Mouse (Mus musculus) liver, postnatal 0 days (tissue): Measurements from ENCODE around the gene Esx1. TPM values are rescaled to one million over a fixed set of nuclear protein-coding genes. Genes with fewer than 3 reads are reported as not detected.
A peak's percentile ranks its signal among the peaks of the same experiment; 100 is the strongest.

Experiments
- ATAC-seq: fragments of 200-750 bp; cut with Nextera tagmentation; 2 replicates; pipeline ENCODE4 v1.8.0; 2017; ENCODE audit warnings: mild to moderate bottlenecking, moderate library complexity
- DNase-seq: peaks from one replicate; pipeline ENCODE4 v3.0.0-alpha.2; 2016
- H3K27ac ChIP-seq: fragments of 300-500 bp; sonication (generic); 2 replicates; pipeline ENCODE4 v1.5.1; 2014; ENCODE audit warnings: antibody characterized with exemption, moderate library complexity, mild to moderate bottlenecking, low read depth
- H3K27me3 ChIP-seq: fragments of 300-500 bp; sonication (generic); 2 replicates; pipeline ENCODE4 v1.6.1; 2014; ENCODE audit warnings: low read length, control low read depth, mixed read lengths; ENCODE audit not compliant: insufficient read depth
- H3K36me3 ChIP-seq: fragments of 300-500 bp; sonication (generic); replicated peaks from 2 replicates; pipeline ENCODE4 v1.6.1; 2014; ENCODE audit warnings: mild to moderate bottlenecking, control low read depth, low read length, moderate library complexity, mixed read lengths; ENCODE audit not compliant: insufficient read depth
- H3K4me1 ChIP-seq: fragments of 300-500 bp; sonication (generic); 2 replicates; pipeline ENCODE4 v1.6.1; 2014; ENCODE audit warnings: antibody characterized with exemption, mild to moderate bottlenecking, control low read depth; ENCODE audit not compliant: insufficient read depth
- H3K4me2 ChIP-seq: fragments of 300-500 bp; sonication (generic); 2 replicates; pipeline ENCODE4 v1.6.1; 2014; ENCODE audit warnings: low read depth, mild to moderate bottlenecking, low read length, moderate library complexity, mixed read lengths
- H3K4me3 ChIP-seq: fragments of 300-500 bp; sonication (generic); 2 replicates; pipeline ENCODE4 v1.5.1; 2014; ENCODE audit warnings: low read depth, low read length
- H3K9ac ChIP-seq: fragments of 300-500 bp; sonication (generic); replicated peaks from 2 replicates; pipeline ENCODE4 v1.6.1; 2014; ENCODE audit warnings: mild to moderate bottlenecking, moderate library complexity
- H3K9me3 ChIP-seq: fragments of 300-500 bp; sonication (generic); 2 replicates; pipeline ENCODE4 v1.6.1; 2016; ENCODE audit warnings: mild to moderate bottlenecking, control low read depth, low read length, mixed read lengths
- CTCF ChIP-seq: sonication (generic); IDR thresholded peaks from 2 replicates; pipeline ENCODE4 v1.5.1; 2016; ENCODE audit warnings: antibody characterized with exemption, low read depth
- EP300 ChIP-seq: IDR thresholded peaks from 2 replicates; pipeline ENCODE4 v1.6.1; 2016; ENCODE audit warnings: antibody characterized with exemption, low read depth, mild to moderate bottlenecking
- WGBS: fragments of 180-500 bp; shearing (Covaris S2); extraction: QIAGEN DNeasy Blood & Tissue Kit; methylation state at CpG from one replicate; pipeline ENCODE4 v1.1.7; 2014; ENCODE audit not compliant: insufficient replicate concordance; 5-methylcytosine and 5-hydroxymethylcytosine counted together
- polyA plus RNA-seq: library from polyadenylated mRNA; unstranded; fragments of >200 nt; fragmentation: Nextera tagmentation; extraction: Ambion mirVana; gene quantifications from 2 replicates; pipeline ENCODE4 v1.2.1, GENCODE M21; 2015

Gene Esx1
- polyA plus RNA-seq, 1 experiment from 2014 or later, result not detected

DNA sequence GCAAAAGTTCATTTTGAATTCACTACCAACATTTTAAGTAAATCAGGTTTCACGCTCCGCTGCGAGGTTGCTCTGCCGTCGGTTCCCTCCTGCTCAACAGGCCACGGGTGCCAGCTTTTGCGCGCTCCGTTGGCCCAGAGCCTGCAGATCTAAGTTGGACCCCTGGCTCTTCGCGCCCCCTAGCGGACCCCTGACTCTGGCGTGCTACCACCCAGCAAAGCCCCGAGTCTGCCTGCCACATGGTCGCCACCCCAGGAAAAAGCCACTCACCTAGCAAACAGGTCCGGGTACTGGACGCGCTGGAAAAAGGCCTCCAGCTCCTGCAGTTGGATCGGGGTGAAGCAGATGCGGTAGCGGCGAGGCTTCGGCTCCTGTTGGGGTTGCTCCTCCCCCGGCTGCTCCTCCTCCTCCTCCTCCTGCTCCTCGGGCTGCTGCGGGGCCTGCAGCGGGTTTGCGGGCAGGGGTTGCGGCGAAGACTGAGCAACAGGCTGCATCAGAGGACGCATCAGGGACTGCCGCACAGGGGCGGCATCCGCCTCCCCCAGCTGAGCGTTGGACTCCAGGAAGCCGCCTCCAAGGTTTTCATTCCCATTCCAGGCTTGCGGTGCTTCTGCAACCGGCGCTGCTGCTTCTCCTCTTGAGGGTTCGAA, 3.7 kb downstream of the Esx1 start:
- Histone ChIP-seq H3K4me2 (no peak overlapping the region), H3K27me3 (peaks cover 55% of the 10 kb centered on the region), H3K4me3 (no peak overlapping the region), H3K9ac (no peak overlapping the region), H3K4me1 (no peaks in the 10 kb centered on the region), H3K27ac (no peak overlapping the region), H3K9me3 (no peaks in the 10 kb centered on the region), H3K36me3 (no peaks in the 10 kb centered on the region)
- peak; percentile 43 for TF ChIP-seq CTCF
- TF ChIP-seq EP300, result no peak
- DNase-seq, result peak; percentile 49
- WGBS, result 20% methylated on average over 34 of the region's 40 CpGs
- ATAC-seq, result no peak

DNA sequence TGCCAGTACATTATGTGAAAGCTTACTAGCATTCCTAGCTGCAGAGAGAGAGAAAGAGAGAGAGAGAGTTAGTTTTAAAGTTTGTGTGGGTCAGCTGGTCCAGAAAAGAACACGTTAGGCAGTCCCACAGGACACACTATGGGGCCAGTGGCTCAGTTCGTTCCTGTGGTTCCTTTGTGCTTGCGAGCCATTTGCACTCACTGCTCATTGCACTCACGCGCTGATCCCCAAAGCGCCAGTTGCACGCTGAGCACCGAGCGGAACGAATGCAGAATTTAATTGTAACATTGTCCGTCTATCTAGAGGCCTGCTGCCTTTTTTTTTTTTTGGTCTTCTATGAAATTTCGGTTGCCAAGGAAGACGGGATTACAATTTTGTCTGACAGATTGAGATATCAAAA, 15.4 kb downstream of the Esx1 start:
- H3K27ac ChIP-seq, result no peak overlapping the region
- DNase-seq, result no peak
- H3K9me3 ChIP-seq, result no peaks in the 10 kb centered on the region
- TF ChIP-seq CTCF (no peak), EP300 (no peak)
- no peak overlapping the region for H3K4me2 ChIP-seq
- whole genome bisulfite sequencing, result 19% methylated on average over 11 of the region's 13 CpGs
- H3K9ac ChIP-seq, result no peak overlapping the region
- no peaks in the 10 kb centered on the region for H3K36me3 ChIP-seq
- H3K4me3 ChIP-seq, result no peak overlapping the region
- no peaks in the 10 kb centered on the region for H3K4me1 ChIP-seq
- peaks cover 34% of the 10 kb centered on the region for H3K27me3 ChIP-seq
- no peak for ATAC-seq

DNA sequence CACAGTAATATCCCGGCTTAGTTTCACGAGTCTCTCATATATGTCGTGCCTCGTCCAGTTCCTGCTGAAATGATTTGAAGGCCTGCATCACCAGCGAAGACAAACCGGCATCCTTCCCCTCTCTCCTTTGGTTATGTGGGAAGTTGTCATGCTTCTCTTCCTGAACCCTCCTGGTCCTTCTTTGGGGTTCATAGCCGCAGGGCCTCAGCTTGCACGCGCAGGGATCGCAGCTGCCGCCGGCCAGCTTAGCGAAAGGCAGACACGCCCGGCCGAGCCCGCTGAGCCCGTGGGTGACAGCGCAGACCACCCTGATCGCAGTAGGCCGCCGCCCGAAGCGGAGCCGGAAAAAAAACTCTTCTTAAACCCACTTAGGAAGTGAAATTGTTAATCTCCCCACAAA, 17.4 kb downstream of the Esx1 start:
- Histone ChIP-seq H3K9ac (no peak overlapping the region), H3K27me3 (peaks cover 37% of the 10 kb centered on the region), H3K9me3 (no peaks in the 10 kb centered on the region), H3K27ac (no peak overlapping the region), H3K36me3 (no peaks in the 10 kb centered on the region), H3K4me1 (no peaks in the 10 kb centered on the region), H3K4me3 (no peak overlapping the region), H3K4me2 (no peak overlapping the region)
- DNase-seq (no peak), ATAC-seq (no peak)
- WGBS, result 27% methylated on average over 25 of the region's 25 CpGs
- TF ChIP-seq CTCF (no peak), EP300 (no peak)

Other genes with a start within 250 kb of the Esx1 start
- gene H2bfm, start 194.8 kb downstream of the Esx1 start, polyA plus RNA-seq, result not detected in 2 replicates
- 12.9 and 16.1 TPM in 2 replicates for gene Tmsb15b2, start 146.6 kb downstream of the Esx1 start, polyA plus RNA-seq
- gene Tmsb15l, start 145.2 kb downstream of the Esx1 start, polyA plus RNA-seq, result 0.45 and 1.3 TPM in 2 replicates
- gene Tmsb15b1, start 145.2 kb downstream of the Esx1 start, polyA plus RNA-seq, result 8.7 and 9.1 TPM in 2 replicates
- 0.21 and 0.25 TPM in 2 replicates for gene Zcchc18, start 128.9 kb downstream of the Esx1 start, polyA plus RNA-seq
- 2.0 and 2.5 TPM in 2 replicates for gene Slc25a53, start 83.8 kb downstream of the Esx1 start, polyA plus RNA-seq
- gene Fam199x, start 72.5 kb downstream of the Esx1 start, polyA plus RNA-seq, result 1.1 and 1.5 TPM in 2 replicates